Mouse (Mus musculus) ES-Bruce4 (cell line): ENCODE data around the gene Chek2. TPM values are rescaled to one million over a fixed set of nuclear protein-coding genes. Genes with fewer than 3 reads are reported as not detected.

Source experiments
- H3K27ac ChIP-seq: 2 replicates; pipeline ENCODE4 v1.5.1; 2012; ENCODE audit warnings: low read length, inconsistent platforms; ENCODE audit not compliant: insufficient read depth
- H3K27me3 ChIP-seq: 2 replicates; pipeline ENCODE4 v1.6.1; 2012; ENCODE audit warnings: mild to moderate bottlenecking, low read length, inconsistent platforms; ENCODE audit not compliant: control insufficient read depth, poor library complexity, insufficient read depth, severe bottlenecking
- H3K36me3 ChIP-seq: 2 replicates; pipeline ENCODE4 v1.6.1; 2012; ENCODE audit warnings: inconsistent platforms, mild to moderate bottlenecking, low read length, moderate library complexity; ENCODE audit not compliant: control insufficient read depth, poor library complexity, insufficient read depth, severe bottlenecking
- H3K4me1 ChIP-seq: one replicate; pipeline ENCODE4 v1.8.1; 2011; ENCODE audit warnings: low read length; ENCODE audit not compliant: control insufficient read depth, insufficient read depth
- H3K4me3 ChIP-seq: 2 replicates; pipeline ENCODE4 v1.5.1; 2011; ENCODE audit warnings: low read depth, mild to moderate bottlenecking, low read length
- H3K9ac ChIP-seq: 2 replicates; pipeline ENCODE4 v1.6.1; 2012; ENCODE audit warnings: low read depth, mild to moderate bottlenecking, inconsistent platforms; ENCODE audit not compliant: poor library complexity, severe bottlenecking
- H3K9me3 ChIP-seq: replicated peaks from 2 replicates; pipeline ENCODE4 v1.6.1; 2012; ENCODE audit warnings: mild to moderate bottlenecking, low read length, inconsistent platforms; ENCODE audit not compliant: control insufficient read depth, poor library complexity, insufficient read depth, severe bottlenecking
- CTCF ChIP-seq: IDR thresholded peaks from one replicate; pipeline ENCODE4 v1.8.1; 2011; ENCODE audit warnings: low read depth, low read length
- EP300 ChIP-seq: IDR thresholded peaks from 2 replicates; pipeline ENCODE4 v1.6.1; 2011; ENCODE audit warnings: low read depth, low read length; ENCODE audit not compliant: insufficient read depth
- POLR2A ChIP-seq: IDR thresholded peaks from one replicate; pipeline ENCODE4 v1.8.1; 2011; ENCODE audit warnings: low read length; ENCODE audit not compliant: insufficient read depth
- polyA plus RNA-seq: library from polyadenylated mRNA; stranded (reverse); fragments of >200 nt; gene quantifications from 2 replicates; pipeline ENCODE4 v1.2.4, GENCODE M21; 2011; ENCODE audit warnings: low read depth; ENCODE audit not compliant: missing spikeins, insufficient read depth, insufficient read length

The Chek2 gene
- polyA plus RNA-seq, result 95.0 and 107 TPM in 2 replicates

GRCm38 (mm10) chr5:110839678-110840365 lies at the start of gene Chek2, which contains the start of gene Hscb:
Chek2 (plus strand) TSS chr5:110839979.
Hscb (minus strand) TSS chr5:110839777.
- H3K9ac ChIP-seq, result peak within 1 kb of the TSS; percentile 82

GRCm38 (mm10) chr5:110794363-110794762 lies 45.4 kb upstream of the Chek2 start:
- H3K4me1 ChIP-seq, result no peaks in the 10 kb centered on the region
- peaks cover 90% of the 10 kb centered on the region for H3K36me3 ChIP-seq
- no peaks in the 10 kb centered on the region for H3K27me3 ChIP-seq
- TF ChIP-seq POLR2A (no peak), EP300 (no peak), CTCF (no peak)
- H3K9ac ChIP-seq, result no peak overlapping the region
- H3K9me3 ChIP-seq, result 0 out of 2 replicates have a peak, but pooled peaks cover 4% of the 10 kb centered on the region
- H3K27ac ChIP-seq, result no peak overlapping the region
- no peak overlapping the region for H3K4me3 ChIP-seq

More at GRCm38 (mm10) chr5:110839678-110840365, at the start of gene Chek2, which contains the start of gene Hscb:
- Histone ChIP-seq H3K36me3 (peaks cover 29% of the 10 kb centered on the region), H3K4me1 (peaks cover 1% of the 10 kb centered on the region), H3K27ac (peak within 1 kb of the TSS; percentile 79), H3K4me3 (peak within 1 kb of the TSS; percentile 98), H3K27me3 (no peaks in the 10 kb centered on the region), H3K9me3 (no peaks in the 10 kb centered on the region)
- TF ChIP-seq POLR2A (peak; percentile 59), EP300 (no peak), CTCF (peak; percentile 22)

DNA sequence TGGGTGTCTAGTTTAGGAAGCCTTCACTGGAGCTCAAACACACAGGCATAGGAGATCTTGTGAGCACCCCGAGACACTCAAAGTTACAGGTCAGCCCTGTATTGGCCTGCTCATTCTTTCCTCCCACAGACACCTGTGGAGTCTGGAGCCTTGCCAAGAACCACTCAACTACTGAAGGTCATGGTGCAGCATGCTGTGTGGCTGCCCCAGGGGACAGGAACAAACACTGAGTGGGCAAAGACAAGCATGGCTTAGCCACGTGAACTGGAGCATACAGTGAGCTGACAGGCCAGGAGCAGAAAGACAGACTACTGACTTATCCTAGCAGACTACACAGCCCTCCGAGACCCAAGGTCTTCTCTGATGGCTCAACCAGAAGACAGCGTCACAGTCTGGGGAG lies 42.1 kb upstream of the Chek2 start:
- H3K36me3 ChIP-seq, result peaks cover 63% of the 10 kb centered on the region
- H3K9me3 ChIP-seq, result 0 out of 2 replicates have a peak, but pooled peaks cover 4% of the 10 kb centered on the region
- peaks cover 12% of the 10 kb centered on the region for H3K4me1 ChIP-seq
- H3K27me3 ChIP-seq, result no peaks in the 10 kb centered on the region
- no peak overlapping the region for H3K4me3 ChIP-seq
- no peak overlapping the region for H3K27ac ChIP-seq
- no peak for TF ChIP-seq POLR2A
- TF ChIP-seq CTCF, result no peak
- no peak for TF ChIP-seq EP300
- H3K9ac ChIP-seq, result no peak overlapping the region

GRCm38 (mm10) chr5:110801036-110801624 lies 38.6 kb upstream of the Chek2 start:
- Histone ChIP-seq H3K9ac (no peak overlapping the region), H3K36me3 (peaks cover 29% of the 10 kb centered on the region), H3K27me3 (no peaks in the 10 kb centered on the region), H3K9me3 (0 out of 2 replicates have a peak, but pooled peaks cover 1% of the 10 kb centered on the region), H3K27ac (no peak overlapping the region), H3K4me3 (no peak overlapping the region), H3K4me1 (peaks cover 13% of the 10 kb centered on the region)
- TF ChIP-seq CTCF, result no peak
- no peak for TF ChIP-seq EP300
- no peak for TF ChIP-seq POLR2A

DNA sequence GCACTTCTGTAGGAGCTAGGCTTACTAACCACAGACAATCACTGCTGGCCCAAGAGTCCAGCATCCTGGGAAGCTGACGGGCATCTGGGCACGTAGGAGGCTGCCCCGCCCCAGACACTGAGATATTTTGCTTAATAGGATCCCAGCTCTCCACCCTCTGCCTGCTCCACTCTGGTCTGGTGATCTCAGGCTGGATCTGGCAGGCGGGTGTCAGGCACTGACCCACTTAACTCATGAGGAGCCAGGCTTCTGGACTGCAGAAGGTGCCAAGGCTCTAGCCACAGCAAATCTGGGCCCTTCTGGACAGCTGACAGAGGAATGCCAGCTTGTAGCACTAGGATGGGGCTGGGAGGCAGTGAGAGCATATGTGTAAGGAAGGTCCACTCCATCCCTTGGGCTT lies 37.6 kb upstream of the Chek2 start:
- H3K9ac ChIP-seq, result no peak overlapping the region
- TF ChIP-seq EP300, result no peak
- no peak for TF ChIP-seq POLR2A
- no peak for TF ChIP-seq CTCF
- no peaks in the 10 kb centered on the region for H3K27me3 ChIP-seq
- no peaks in the 10 kb centered on the region for H3K9me3 ChIP-seq
- H3K27ac ChIP-seq, result no peak overlapping the region
- peaks cover 22% of the 10 kb centered on the region for H3K36me3 ChIP-seq
- H3K4me3 ChIP-seq, result no peak overlapping the region
- H3K4me1 ChIP-seq, result peaks cover 13% of the 10 kb centered on the region

DNA sequence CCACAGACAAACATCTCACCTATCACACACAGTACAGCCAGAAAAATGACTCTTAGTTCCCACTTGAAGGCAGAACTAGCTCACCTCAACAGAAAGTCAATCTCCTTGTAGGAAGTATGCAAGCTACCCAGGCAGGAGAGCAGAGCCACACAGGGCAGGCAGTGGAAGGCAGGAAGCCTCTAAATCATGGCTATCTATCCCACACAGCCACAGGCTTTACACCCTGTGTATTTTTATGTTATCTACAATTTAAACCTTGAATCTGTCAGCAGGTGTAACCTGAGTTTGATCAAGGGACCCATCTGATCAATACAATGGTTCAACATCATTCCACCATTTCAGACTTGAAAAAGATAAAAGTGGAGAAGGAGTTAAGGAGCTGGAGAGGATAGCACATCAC lies 37.0 kb upstream of the Chek2 start:
- peak overlapping the region; percentile 51; the same call in 1 of the 2 replicates for H3K27ac ChIP-seq
- no peaks in the 10 kb centered on the region for H3K27me3 ChIP-seq
- no peak overlapping the region for H3K4me3 ChIP-seq
- peaks cover 13% of the 10 kb centered on the region for H3K4me1 ChIP-seq
- peaks cover 25% of the 10 kb centered on the region for H3K36me3 ChIP-seq
- no peaks in the 10 kb centered on the region for H3K9me3 ChIP-seq
- TF ChIP-seq CTCF, result no peak
- TF ChIP-seq POLR2A, result no peak
- TF ChIP-seq EP300, result no peak
- H3K9ac ChIP-seq, result no peak overlapping the region
